Mouse (Mus musculus) neural tube, embryonic 10.5 days (tissue): ENCODE measurements around the gene Urb1.

ENCODE experiments used
- DNase-seq: peaks from one replicate; pipeline ENCODE4 v3.0.0-alpha.2; 2017; ENCODE audit warnings: low spot score; ENCODE audit errors: extremely low spot score

Gene Urb1

DNA sequence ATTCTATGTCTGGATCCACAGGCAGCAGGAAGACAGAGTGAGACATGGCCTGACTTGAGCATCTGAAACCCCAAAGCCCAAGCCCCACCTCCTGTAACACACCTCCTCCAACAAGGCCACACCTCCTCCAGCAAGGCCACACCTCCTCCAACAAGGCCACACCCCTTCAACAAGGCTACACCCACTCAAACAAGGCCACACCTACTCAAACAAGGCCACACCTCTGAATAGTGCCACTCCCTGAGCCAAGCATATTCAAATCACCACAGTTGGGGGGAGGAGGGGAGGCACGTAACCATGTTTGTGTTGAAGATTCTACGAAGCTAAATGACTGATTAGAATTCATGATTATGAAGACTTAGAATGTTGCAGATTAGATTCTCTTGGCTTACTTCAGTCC, 108.7 kb downstream of the Urb1 start:
- no peak for DNase-seq
